Mouse (Mus musculus) erythroblast, embryonic 14.5 days (primary cell): ENCODE measurements around the gene Macrod2.

Experiments used
- GATA1 ChIP-seq: IDR thresholded peaks from 2 replicates; pipeline ENCODE4 v1.6.1; 2012; ENCODE audit warnings: low read length, inconsistent platforms, mixed read lengths
- TAL1 ChIP-seq: IDR thresholded peaks from 3 replicates; pipeline ENCODE4 v1.6.1; 2012; ENCODE audit warnings: low read length, inconsistent platforms, mixed read lengths

DNA sequence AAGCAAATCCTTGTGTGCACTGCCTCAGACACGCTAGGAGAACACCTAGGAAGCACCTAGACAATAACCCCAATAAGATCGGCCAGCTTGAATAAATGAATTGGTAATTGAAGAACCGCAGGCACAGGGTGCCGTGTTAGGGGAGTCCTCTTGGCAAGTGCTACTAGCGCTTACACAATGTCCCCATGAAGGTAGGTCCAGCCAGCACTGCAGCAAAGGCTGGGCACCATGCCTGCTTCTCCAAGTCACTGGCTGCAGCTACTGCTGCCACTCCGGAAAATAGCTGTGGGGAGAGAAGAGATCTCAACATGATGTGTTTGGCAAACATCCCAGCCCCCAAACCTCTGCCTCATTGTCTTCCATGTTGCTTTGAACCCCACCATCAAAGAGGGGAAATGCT, 1603.8 kb downstream of the Macrod2 start:
- TF ChIP-seq TAL1 (no peak), GATA1 (no peak)
